Mouse (Mus musculus): ENCODE results near the gene Shroom1. TPM values are rescaled to one million over a fixed set of nuclear protein-coding genes. Genes with fewer than 3 reads are reported as not detected.
"Not testable (repeated sequence)": the region's sequence is repeated elsewhere in the genome, so short reads cannot be mapped to it uniquely, and the experiment has no call there.

The Shroom1 gene
- not detected for polyA plus RNA-seq (2017; shearing (Covaris generic))

DNA sequence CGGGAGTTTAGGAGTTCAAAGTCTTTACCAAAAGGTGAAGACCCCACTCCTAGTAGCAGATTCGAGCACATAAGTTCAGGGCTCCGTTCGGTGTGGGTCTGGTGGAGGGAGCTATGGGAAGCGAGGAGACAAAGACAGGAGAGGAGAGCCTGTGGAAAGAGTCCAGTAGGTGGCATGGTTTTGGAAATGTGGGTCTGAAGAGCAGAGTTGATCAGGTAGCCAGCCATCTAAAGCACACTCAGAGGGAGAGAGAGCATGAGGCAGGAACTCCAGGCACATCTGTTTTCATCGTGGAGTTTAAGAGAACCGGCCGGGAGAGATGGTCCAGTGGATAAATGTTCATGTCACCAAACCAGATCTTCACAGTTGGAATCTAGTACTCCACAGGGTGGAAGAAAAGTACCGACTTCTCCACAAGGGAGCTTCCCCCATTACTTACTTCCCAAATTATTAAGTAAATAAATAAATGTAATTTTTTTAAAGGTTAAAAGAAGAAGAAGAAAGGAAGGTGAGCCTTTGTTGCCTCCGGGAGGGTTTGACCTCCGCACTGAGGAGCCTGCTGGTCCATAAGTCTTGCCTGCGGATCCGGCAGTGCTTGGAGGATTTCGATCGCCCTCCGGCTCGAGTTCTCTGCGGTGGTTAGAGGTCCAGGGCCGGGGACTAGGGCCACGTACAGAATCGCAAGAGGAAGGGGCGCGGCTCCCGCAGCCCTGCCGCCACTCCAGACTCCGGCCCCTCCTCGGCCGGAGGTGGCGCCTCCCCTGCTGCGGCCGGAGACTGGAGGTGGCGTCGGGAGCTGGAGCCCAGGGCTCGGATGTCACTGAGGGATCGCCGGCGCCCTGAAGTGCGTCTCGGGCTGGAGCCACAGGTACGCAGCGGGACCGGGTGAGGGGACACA is at the start of gene Shroom1, which contains the start of gene Gm10447:
Gene Shroom1 (plus strand): TSS at position 732 of the 898 bp plus-strand sequence.
Gene Gm10447 (minus strand): TSS at position 637 of the 898 bp plus-strand sequence.
- ATAC-seq, result no peak

DNA sequence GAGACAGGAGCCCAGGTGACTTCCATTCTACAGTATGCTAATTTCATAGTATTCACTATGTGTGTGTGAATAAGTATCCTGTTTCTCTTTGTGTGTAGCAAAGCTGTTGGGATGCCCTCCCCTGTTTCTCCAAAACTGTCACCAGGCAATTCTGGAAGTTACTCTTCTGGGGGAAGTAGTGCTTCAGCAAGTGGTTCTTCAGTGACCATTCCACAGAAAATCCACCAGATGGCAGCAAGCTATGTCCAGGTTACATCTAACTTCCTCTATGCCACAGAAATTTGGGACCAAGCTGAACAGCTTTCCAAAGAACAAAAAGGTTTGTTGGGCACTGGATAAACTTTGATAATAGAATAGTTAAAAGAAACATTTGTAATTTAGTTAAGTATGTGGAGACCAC is 45.3 kb upstream of the Shroom1 start:
- no peak for ATAC-seq

DNA sequence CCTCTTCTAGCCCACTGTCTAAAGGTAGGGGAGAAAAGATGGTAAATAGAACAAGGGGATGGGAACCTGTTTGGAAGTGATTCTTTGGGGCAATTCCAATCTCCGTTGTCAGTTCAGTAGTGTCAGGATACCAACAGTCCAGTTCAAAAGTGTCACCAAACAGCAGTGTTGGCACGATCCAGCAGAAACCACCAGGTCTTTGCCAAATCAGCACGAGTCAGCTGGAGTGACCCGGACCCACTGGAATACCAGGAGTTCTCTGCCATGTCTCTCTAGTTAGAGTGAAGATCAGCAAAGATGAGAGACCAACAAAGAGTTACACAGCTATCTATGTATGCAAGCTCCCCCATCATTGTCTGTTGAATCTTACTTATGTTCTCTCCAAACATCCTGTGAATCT is 43.1 kb upstream of the Shroom1 start:
- ATAC-seq, result no peak

DNA sequence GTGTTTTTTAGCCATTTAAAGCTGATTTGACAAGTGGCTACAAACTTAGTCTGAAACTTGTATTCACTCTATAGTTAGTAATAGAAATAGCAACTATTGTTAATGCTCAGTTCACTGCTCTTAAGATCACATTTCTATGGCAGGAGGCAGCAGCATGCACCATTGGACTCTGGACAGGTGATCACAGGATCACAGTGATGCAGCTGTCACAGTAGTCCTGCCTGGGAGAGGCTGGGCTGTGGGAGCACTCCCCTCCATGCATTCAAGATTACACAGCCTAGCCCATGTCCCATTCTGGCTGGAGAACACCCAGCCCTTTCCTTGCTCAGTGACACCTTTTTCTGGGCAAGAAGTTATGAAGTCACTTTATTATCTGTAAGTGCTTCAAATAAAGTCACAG is 39.0 kb upstream of the Shroom1 start:
- ATAC-seq, result no peak

GRCm38 (mm10) chr11:53423036-53423435 is 34.0 kb upstream of the Shroom1 start, which contains the start of gene Leap2:
Leap2 (minus strand) TSS chr11:53423170.
- ATAC-seq, result no peak

DNA sequence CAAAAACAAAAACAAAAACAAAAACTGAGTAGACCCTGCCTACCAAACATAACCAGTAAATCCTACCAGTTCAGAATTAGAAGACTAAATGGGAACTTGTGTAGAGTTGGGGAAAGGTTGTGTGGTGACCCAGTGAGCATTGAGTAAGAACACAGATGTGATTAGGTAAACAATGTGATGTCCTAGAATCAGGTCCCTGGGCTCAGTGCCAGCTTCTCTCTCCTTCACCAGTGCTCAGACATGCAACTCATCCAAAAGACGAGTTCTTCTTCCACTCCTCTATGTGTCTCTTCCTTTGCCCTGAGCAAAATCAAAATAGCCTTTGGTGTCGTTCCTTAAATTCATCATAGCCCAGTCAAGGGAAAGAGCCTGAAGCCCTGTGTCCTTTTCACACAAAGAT is 32.2 kb upstream of the Shroom1 start:
- ATAC-seq, result no peak

DNA sequence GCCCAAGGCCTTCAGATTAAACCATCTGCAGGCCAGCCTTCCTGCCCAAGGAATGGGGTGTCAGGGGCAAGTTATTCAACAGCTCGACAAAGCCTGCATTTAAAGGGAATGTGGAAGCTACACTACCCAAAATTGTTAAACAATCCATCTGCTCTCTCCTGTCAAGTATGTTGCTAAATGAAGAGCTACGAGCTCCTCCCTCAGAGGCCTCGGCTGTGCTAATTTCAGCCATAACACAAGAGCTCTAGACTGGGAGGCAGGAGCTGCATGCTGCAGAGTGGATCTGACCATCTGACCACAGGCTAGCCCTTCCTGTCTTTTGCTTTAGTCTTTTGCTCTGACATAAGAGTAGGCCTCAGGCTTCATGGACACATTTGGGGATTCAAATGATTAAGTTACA is 31.8 kb upstream of the Shroom1 start:
- no peak for ATAC-seq

DNA sequence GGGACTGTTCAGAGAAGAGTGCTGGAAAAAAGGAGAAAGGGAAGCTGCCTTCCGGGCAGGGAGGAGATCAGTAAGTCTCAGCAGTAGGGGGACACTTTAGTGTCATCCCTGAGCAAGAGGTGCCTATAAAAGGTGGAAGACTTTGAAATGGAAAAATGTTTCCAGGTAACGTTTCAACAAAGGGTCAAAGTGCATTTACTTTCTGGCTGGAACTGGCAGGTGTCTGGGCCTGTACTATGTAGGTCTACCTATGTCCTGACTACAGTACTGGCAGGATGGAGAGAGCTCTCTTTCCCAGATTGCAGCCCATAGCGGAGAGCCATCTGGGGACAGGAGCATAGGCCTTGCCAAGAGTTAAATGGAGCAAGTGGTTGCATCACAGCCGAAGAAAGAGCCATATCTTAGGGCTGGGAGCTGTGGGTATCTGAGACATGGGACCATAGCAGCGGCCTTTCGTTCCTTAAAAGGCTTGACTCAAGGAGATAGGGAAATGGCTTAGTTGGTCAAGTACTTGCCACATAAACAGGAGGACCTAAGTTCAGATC is 31.2 kb upstream of the Shroom1 start:
- ATAC-seq, result no peak

- ATAC-seq, result not testable (repeated sequence)
Measured at GRCm38 (mm10) chr11:53426914-53427313, 30.1 kb upstream of the Shroom1 start.

- no peak for ATAC-seq
Measured at GRCm38 (mm10) chr11:53427993-53428715, 28.9 kb upstream of the Shroom1 start.

GRCm38 (mm10) chr11:53428716-53429057 is 28.3 kb upstream of the Shroom1 start:
- no peak for ATAC-seq

DNA sequence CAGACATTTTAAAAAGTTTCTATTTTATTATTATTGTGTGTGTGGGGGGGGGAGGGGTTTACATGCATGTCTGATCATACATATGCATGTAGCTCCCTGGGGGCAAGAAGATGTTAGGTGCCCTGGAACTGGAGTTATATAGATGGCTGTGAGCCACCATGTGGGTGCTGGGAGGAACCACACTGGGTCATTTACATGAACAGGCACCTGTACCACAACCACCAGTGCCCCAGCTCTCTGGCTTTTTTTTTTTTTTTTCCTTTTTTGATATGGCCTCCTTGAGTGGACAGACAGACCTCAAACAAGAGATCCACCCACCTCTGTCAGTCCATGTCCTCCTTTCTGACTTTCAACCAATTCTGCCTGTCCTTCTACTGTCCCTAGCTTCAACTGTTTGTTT is 27.8 kb upstream of the Shroom1 start:
- no peak for ATAC-seq

GRCm38 (mm10) chr11:53430300-53430669 is 26.7 kb upstream of the Shroom1 start:
- peak; percentile 38 for ATAC-seq

- peak; percentile 90 for ATAC-seq
Measured at GRCm38 (mm10) chr11:53430670-53431346, 26.2 kb upstream of the Shroom1 start, which contains the start of the genes Uqcrq and Gdf9. Uqcrq (minus strand) TSS chr11:53430831. Gdf9 (plus strand) TSS chr11:53431023.

GRCm38 (mm10) chr11:53431347-53432056 is 25.5 kb upstream of the Shroom1 start:
- no peak for ATAC-seq

GRCm38 (mm10) chr11:53433057-53433456 is 23.9 kb upstream of the Shroom1 start:
- no peak for ATAC-seq

- ATAC-seq, result no peak
Measured at GRCm38 (mm10) chr11:53435504-53435903, 21.5 kb upstream of the Shroom1 start.

GRCm38 (mm10) chr11:53436338-53436737 is 20.7 kb upstream of the Shroom1 start:
- no peak for ATAC-seq

DNA sequence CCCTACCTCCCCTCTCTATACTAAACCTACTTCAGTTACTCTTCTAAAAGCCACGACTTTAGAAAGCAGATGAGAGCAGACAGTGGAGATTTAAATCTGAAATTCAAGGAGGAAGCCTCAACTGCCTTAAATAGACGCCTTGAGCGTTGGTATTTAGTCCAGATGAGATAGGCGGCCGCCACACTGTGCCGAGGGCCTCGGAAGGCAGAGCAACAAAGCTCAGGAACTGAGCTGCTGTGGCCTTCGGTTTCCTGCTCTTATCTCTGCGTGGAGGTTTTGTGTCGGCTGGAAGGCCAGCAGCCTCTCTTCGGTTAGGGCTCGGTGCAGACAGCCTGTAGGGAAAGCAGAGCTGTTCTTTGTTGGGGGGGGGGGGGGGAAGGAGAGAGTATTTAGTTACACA is 15.1 kb upstream of the Shroom1 start:
- peak; percentile 47 for ATAC-seq

GRCm38 (mm10) chr11:53443861-53444260 is 13.1 kb upstream of the Shroom1 start:
- ATAC-seq, result peak; percentile 39

DNA sequence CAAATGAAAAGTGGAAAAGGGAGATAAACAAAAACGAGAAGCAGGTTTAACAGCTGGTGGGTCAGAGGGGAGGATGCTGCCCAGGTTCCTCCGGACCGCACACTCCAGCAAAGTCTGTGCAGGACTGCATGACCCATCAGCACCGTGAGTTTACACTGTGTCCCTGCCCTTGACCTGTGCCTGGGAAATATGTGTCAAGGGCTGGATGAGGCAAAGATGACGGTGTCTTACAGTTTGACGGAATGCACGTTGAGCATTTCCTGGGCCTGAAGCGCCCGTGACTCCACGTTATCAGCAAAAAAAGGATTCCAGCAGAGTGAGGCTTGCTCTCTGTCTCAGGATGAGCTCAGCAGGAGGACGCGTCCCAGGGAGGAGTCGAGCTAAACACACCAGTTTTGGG is 11.4 kb upstream of the Shroom1 start:
- no peak for ATAC-seq

GRCm38 (mm10) chr11:53446183-53446582 is 10.8 kb upstream of the Shroom1 start:
- no peak for ATAC-seq
